Mouse (Mus musculus) liver, postnatal 0 days (tissue): ENCODE measurements around the gene F830045P16Rik.
A peak's percentile ranks its signal among the peaks of the same experiment; 100 is the strongest.

ENCODE experiments used
- CTCF ChIP-seq: sonication (generic); IDR thresholded peaks from 2 replicates; pipeline ENCODE4 v1.5.1; 2016; ENCODE audit warnings: antibody characterized with exemption, low read depth
- EP300 ChIP-seq: IDR thresholded peaks from 2 replicates; pipeline ENCODE4 v1.6.1; 2016; ENCODE audit warnings: antibody characterized with exemption, low read depth, mild to moderate bottlenecking

DNA sequence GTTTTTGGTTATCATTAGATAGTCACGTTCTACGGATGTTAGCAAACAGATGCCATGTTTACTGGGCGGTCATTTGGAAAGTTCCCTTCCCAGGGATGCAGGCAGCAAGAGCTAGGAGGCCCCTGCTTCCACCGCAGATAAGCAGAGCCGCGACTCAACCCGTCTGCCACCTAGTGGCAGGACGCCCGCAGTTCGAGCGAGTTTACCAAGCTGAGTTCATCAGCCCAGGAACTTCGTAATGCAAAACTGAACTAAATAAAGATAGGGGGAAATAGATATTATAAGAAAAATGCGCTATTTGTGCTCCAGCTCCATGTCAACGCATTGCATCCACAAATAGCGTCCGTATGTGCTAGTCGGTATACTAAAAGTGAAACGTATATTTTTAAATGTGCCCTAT, 127.9 kb downstream of the F830045P16Rik start:
- peak; percentile 80 for TF ChIP-seq CTCF
- no peak for TF ChIP-seq EP300
